Mouse (Mus musculus): ENCODE results near the gene Sema3b. TPM values are rescaled to one million over a fixed set of nuclear protein-coding genes. Genes with fewer than 3 reads are reported as not detected.

The Sema3b gene
- polyA plus RNA-seq (2012; rRNA removed), result 5.4 and 7.5 TPM in 2 replicates

DNA sequence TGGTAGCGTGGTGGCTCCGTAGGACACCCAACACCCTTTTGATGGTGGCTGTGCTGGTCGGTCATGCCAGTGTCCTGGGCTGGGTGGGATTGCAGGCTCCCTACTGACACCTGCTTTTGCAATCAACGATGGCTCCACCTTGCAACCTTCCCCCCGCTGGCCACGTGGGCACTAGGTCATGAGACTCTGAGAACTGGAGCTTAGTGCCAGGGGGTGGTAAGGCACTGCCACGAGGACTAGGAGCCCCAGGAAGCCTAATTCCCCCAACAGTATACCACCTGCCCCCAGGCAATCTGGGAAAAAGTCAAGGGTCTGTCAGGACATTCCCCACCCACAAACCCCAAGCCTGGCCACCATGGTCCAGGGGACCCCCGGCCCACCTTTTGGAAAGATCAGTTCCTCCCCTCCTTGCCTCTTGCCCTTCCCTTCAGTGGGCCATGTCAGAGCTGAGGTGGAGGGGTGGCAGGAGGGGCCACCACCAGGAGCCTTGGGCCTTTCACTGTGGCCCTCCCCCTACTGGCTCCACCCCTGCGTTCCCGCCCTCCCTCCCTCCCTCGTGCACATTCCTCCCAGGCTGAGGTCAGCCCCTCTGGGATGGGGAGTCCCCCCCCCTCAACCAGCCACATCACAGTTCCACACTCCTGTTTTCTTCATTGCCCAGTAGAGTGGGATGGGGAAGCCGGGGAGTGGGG lies at the start of gene Sema3b:
TSS of gene Sema3b (minus strand) at position 489 of the 692 bp plus-strand sequence.

DNA sequence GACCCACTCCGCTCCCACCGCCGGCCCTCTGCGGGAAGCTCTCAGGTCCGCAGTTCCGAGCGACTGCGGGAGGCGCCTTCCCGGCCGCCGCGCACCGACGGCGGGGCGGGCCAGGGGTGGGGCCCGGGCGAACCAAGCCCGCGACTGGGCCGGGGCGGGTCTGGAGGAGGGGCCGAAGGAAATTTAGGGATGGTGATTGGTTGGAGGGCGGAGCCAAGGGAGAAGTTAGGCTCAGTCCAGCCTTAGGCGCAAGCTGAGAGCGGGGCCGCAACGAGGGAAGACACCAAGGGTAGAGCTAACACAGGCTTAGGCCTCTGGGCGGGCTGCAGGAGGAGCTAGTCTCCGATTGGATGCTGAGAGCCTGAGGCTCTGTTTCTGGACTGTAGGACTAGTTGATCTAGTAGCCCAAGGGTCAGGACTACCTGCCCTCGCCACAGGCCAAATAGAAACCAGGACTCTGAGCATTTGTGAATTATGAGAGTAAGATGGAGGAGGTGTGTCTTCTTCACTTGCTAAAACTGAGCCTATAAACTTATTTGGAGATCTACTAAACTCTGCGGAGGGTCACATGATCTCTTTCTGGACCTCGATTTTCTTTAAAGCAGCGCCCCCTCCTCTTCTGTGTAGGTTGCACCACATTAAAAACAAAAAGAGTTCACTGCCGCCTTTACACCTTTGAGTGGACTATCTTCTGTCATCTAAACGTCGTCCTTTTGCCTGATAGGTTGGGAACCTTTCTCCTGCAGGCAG lies 26.4 kb upstream of the Sema3b start, which contains the start of gene Gnai2:
TSS of gene Gnai2 (minus strand) at position 89 of the 750 bp plus-strand sequence.

DNA sequence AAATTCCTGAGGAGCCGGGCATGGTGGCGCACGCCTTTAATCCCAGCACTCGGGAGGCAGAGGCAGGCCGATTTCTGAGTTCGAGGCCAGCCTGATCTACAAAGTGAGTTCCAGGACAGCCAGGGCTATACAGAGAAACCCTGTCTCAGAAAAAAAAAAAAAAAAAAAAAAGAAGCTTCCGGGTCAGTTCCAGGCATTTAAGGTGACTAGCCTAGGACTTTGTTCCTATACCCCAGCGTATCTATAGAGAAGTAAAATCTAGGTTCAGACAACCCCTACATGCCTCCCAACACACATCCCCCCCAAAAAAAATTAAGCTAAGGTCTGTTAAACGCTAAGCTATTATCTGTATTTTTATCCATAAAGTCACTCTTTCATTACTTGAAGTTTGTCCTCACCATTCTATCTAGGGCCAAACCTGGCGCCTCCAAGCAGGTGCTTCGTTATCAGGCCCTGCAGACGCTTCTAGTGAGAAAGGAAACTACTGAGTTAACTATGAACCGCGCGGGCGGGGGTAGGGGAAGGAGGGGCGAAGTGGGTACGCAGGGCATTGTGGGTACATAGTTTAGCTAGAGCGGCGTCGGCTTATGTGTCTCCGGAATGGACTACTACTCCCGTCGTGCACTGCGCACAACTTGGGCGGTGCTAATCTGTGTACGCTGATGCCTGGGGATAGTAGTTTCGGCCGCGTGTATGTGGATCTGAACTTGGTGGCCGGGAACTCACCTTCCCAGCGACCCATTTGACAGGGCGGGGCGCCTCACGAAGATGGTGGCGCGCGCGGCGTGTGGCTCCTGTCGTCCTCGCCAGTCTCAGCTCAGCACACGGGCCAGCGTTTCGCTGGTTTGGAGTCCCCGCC lies 21.8 kb downstream of the Sema3b start, which contains the start of gene Ifrd2:
TSS of gene Ifrd2 (plus strand) at position 669 of the 859 bp plus-strand sequence.

DNA sequence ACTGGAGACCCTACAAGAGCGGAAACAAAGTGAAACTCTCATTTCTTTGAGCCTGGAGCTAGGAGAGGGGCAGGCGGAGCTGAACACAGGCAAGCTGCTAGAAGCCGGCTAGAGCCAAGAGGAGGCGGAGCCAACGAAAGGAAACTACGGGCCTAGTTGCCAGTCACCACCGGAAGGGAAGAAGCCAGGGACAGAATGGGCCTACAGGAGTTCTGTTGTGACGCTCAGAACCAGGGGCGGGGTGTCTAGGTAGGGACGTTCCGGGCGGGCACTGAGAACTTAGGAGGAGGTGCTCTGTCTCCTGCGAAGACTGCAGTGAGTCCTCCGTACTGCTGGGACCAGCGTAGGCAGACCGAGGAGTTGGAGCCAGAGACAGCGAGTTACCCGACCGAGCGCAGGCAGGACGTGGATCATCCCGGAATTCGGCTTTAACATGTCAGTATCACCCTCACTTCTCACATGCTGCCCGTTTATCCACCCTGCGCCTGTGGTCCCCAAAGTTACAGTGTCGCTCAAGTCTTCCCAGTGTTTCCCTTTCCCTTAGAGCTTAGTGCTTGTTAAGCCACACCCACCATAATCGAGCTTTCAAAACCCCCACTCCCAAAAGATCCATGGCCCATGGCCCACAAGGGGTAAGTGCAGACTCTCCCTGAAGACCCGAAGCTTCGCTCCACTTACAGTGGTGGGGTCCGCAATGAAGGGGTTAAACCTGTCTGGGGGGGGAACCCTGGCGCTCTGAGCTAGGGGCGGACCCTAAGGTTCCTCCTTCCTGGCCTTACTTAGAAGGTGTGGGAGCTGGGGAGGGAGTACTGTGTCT lies 28.3 kb downstream of the Sema3b start, which contains the start of gene Hyal3:
TSS of gene Hyal3 (plus strand) at position 318 of the 817 bp plus-strand sequence.

DNA sequence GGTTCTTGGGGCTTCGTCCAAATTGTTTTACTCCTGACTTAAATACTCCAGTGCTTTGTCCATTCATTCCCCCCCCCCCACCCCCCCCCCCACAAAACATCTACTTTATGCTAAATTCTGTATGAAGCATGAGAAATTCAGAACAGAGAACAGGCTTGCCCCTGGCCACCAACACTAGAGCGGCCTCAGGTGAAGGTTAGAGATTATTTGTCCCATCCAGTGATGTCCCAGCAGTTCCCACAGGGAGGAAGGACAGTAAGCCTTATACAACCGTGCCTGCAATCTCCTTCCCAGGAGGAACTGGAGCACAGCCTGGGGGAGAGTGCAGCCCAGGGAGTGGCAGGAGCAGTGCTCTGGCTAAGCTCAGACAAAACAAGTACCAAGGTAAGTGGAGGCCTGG lies 30.4 kb downstream of the Sema3b start, which contains the start of gene Naa80:
TSS of gene Naa80 (plus strand) at position 301 of the 400 bp plus-strand sequence.

DNA sequence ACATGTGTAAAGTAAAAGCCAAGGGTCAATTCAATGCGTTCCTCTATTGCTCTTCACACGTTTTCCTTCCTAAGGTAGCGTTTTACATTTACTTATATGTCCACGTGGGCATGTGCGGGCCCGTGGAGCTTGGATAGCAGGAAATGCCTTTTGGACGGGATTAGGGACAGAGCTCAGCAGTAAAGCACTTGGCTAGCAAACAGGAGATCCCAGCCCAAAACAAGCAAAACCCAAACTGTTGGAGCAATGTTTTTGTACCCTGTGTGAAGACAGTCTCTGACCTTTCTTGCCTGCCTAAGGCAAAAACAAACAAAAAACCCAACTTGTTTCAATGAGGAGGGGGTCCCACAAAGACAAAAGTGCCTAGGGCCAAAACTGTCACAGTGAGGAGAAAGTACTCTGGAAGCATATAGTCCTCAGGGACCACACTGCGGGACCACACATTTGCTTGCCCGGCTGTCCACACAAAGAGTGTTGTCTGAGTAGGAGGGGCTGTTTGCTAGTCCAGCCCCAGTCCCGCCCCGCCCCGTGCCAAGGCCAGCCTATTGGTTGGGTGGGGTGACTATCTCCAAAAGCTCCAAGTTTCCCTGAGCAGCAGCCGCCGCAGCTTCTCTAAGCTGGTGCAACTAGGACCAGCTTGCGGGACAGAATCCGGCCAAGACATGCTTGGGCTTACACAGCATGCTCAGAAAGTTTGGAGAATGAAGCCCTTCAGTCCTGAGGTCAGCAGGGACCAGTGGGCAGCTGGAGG lies 32.5 kb downstream of the Sema3b start, which contains the start of gene Hyal1:
TSS of gene Hyal1 (plus strand) at position 571 of the 751 bp plus-strand sequence.

DNA sequence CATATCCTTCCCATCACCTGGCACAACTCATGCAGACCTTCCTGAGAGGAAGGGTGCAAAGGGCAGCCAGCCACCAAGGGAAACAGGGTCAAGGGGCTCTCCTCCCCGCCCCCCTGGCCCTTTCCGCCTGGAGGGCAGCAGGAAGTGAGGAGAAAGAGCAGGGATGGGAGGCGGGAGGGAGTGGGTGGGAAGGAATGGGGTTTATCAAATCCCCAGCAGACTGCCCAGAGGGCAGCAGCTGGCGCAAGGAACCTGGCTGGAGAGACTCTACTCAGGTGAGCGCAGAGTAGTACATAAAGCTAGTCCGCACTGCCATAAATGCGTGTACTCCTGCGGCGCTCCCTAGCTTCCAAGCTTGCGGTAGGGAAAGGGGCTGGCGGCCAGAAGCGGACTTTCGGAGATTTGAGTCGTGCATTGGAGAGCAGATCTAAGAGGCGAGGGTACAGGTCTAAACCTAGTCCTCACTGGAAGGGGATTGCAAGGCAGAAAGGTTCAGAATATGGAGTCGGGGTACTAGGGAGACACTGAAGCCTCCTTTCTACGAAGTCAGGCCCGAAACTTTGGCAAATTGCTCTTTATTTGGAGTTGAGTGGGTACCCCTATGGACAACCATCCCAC lies 41.2 kb downstream of the Sema3b start, which contains the start of gene Hyal2:
TSS of gene Hyal2 (plus strand) at position 244 of the 618 bp plus-strand sequence.

DNA sequence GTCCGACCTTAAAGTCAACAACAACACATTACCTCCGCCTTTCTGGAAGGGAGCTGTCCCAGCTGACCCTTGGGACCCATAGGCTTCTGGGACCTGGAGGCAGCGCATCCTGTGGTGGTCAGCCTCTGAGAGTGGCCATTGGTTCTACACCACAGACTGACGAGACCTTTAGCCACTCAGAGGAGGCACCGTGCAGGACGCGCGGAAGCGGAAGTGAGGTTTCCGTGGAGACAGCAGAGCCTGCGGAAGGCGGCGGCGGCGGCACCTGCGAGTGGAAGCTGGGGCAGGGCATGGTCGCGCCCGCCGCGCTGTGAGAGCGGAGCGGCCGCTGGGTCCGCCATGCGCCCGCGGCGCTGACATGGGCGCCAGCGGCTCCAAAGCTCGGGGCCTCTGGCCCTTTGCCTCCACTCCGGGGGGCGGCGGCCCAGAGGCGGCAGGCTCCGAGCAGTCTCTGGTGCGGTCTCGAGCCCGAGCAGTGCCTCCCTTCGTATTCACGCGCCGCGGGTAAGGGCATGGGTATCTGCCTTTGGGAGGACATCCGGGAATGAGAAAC lies 45.9 kb downstream of the Sema3b start, which contains the start of gene Tusc2:
TSS of gene Tusc2 (plus strand) at position 227 of the 553 bp plus-strand sequence.

DNA sequence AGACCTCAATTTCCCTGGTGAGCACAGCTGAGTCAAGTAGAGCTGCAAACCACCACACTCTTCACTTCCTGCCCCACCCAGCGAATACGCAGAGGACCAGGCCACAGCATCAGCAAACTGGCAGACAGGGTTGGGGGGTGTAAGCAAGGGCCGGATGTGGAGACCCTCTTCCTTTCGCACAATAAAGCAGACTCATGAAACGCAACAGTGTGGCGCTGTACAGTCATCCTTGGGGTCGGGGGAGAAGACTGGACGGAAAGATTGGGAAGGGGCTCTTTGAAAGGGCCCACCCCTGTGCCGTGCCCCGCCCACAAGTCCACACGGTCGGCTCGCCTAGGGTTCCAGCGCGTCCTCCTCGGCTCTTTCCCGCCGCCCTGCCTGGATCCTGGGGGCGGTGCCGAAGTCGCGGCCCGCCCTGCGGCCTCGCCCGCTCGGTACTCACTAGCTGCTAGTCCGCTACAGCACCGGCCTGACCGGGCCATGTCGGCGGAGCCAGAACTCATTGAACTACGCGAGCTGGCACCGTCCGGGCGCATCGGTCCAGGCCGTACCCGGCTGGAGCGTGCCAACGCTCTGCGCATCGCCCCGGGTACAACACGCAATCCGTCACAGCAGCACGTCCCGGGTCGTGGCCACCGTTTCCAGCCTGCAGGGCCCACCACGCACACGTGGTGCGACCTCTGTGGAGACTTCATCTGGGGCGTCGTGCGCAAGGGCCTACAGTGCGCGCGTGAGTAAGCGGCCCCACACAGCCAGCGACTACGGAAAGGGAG lies 57.7 kb downstream of the Sema3b start, which contains the start of gene Rassf1:
TSS of gene Rassf1 (plus strand) at position 439 of the 773 bp plus-strand sequence.

Other genes starting within 250 kb of the Sema3b start
- 82.7 and 88.5 TPM in 2 replicates for gene Cacna2d2, start 209.6 kb downstream of the Sema3b start, polyA plus RNA-seq (2012; rRNA removed)
- 33.6 and 34.5 TPM in 2 replicates for gene Tmem115, start 75.3 kb downstream of the Sema3b start, polyA plus RNA-seq (2012; rRNA removed)
- gene Cyb561d2, start 67.0 kb downstream of the Sema3b start, polyA plus RNA-seq (2012; rRNA removed), result 47.5 and 52.4 TPM in 2 replicates
- 87.7 and 93.2 TPM in 2 replicates for gene Nprl2, start 67.0 kb downstream of the Sema3b start, polyA plus RNA-seq (2012; rRNA removed)
- 8.9 and 9.6 TPM in 2 replicates for gene Zmynd10, start 61.9 kb downstream of the Sema3b start, polyA plus RNA-seq (2012; rRNA removed)
- gene Rassf1, start 57.7 kb downstream of the Sema3b start, polyA plus RNA-seq (2012; rRNA removed), result 35.2 and 38.7 TPM in 2 replicates
- 96.7 and 108 TPM in 2 replicates for gene Tusc2, start 46.0 kb downstream of the Sema3b start, polyA plus RNA-seq (2012; rRNA removed)
- gene Hyal2, start 41.3 kb downstream of the Sema3b start, polyA plus RNA-seq (2012; rRNA removed), result 29.8 and 30.5 TPM in 2 replicates
- 2.5 and 2.8 TPM in 2 replicates for gene Hyal1, start 32.3 kb downstream of the Sema3b start, polyA plus RNA-seq (2012; rRNA removed)
- 16.6 and 19.8 TPM in 2 replicates for gene Naa80, start 30.3 kb downstream of the Sema3b start, polyA plus RNA-seq (2012; rRNA removed)
- 1.2 and 1.5 TPM in 2 replicates for gene Hyal3, start 28.4 kb downstream of the Sema3b start, polyA plus RNA-seq (2012; rRNA removed)
- 20.6 and 24.7 TPM in 2 replicates for gene Ifrd2, start 21.6 kb downstream of the Sema3b start, polyA plus RNA-seq (2012; rRNA removed)
- gene Gnai2, start 26.1 kb upstream of the Sema3b start, polyA plus RNA-seq (2012; rRNA removed), result 382 and 399 TPM in 2 replicates
- 87.6 and 91.9 TPM in 2 replicates for gene Slc38a3, start 60.3 kb upstream of the Sema3b start, polyA plus RNA-seq (2012; rRNA removed)
- gene Gnat1, start 70.5 kb upstream of the Sema3b start, polyA plus RNA-seq (2012; rRNA removed), result 0.39 and 0.48 TPM in 2 replicates
- 109 and 131 TPM in 2 replicates for gene Sema3f, start 101.2 kb upstream of the Sema3b start, polyA plus RNA-seq (2012; rRNA removed)
- 193 and 212 TPM in 2 replicates for gene Rbm5, start 161.8 kb upstream of the Sema3b start, polyA plus RNA-seq (2012; rRNA removed)

Data from central nervous system, embryonic 18 days (tissue).